Mouse (Mus musculus): Measurements from ENCODE around the gene Nhlh2. TPM values are rescaled to one million over a fixed set of nuclear protein-coding genes. Genes with fewer than 3 reads are reported as not detected.

The Nhlh2 gene
- polyA plus RNA-seq (2015; fragmentation: Illumina TruSeq; extraction: RNeasy Lipid Tissue Mini Kit (QIAGEN cat#74804); ENCODE audit: insufficient read depth, low replicate concordance), result not detected

GRCm38 (mm10) chr3:102009926-102010381, at the start of gene Nhlh2:
TSS of gene Nhlh2 (plus strand) at chr3:102010076.

Other genes with a start within 250 kb of the Nhlh2 start
- 1.6 TPM for gene Mab21l3, start 161.1 kb upstream of the Nhlh2 start, polyA plus RNA-seq (2015; fragmentation: Illumina TruSeq; extraction: RNeasy Lipid Tissue Mini Kit (QIAGEN cat#74804); ENCODE audit: insufficient read depth, low replicate concordance)
- gene Slc22a15, start 85.6 kb upstream of the Nhlh2 start, polyA plus RNA-seq (2015; fragmentation: Illumina TruSeq; extraction: RNeasy Lipid Tissue Mini Kit (QIAGEN cat#74804); ENCODE audit: insufficient read depth, low replicate concordance), result 5.2 TPM
- gene Casq2, start 76.3 kb downstream of the Nhlh2 start, polyA plus RNA-seq (2015; fragmentation: Illumina TruSeq; extraction: RNeasy Lipid Tissue Mini Kit (QIAGEN cat#74804); ENCODE audit: insufficient read depth, low replicate concordance), result 2.3 TPM
- 5.1 TPM for gene Vangl1, start 194.6 kb downstream of the Nhlh2 start, polyA plus RNA-seq (2015; fragmentation: Illumina TruSeq; extraction: RNeasy Lipid Tissue Mini Kit (QIAGEN cat#74804); ENCODE audit: insufficient read depth, low replicate concordance)

All from spleen, adult 10 weeks (tissue).